9 mouse cellular contexts compared by ENCODE assay signal in the genomic region with DNA sequence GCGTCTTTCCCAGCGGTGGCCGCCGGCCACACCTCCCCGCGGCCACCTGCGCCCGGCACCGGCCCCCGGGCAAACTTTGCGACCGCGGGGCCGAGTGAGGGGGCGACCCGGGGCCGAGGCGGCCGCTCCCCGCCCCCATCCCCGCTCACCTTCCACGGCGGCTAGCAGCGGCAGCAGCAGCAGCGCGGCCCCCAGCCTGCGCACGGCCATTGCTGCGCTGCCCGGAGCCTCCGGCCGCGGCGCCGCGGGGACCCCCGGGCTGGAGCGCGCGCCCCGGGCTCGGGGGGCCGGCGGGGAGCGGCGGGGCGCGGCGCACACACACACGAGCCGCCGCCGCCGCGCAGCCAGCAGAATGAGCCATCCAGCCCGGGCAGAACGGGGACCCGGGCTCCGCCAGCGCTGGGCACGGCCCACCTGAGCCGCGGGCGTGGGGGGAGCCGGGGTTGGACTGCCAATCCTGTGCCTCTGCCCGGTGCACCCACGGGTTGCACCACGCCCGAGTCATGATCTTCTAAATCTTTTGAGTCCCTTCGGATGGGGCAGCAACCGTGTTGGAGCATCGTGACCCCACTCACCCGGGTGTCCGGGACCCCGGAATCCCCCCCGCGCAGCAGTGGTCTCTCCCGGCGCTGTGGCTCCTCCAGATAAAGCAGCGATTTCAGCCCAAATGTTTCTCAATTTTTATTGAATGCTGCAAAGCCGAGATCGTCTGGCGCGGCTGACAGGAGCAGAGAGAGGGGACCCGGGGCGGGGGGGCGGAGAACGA. TPM values are rescaled to one million over a fixed set of nuclear protein-coding genes. Genes with fewer than 3 reads are reported as not detected.
DNase-seq lines count a peak whose midpoint lies in the region; ATAC-seq and TF ChIP-seq lines count a peak whose summit lies in the region.
"Had no signal": no experiment of that assay in that cellular context is flagged by ENCODE, and none has a peak within 500 bp of the region (broad histone marks: within the 10 kb centered on the region; RNA-seq: fewer than 3 reads in every experiment).

A gene (minus strand): TSS at position 368 of the 766 bp plus-strand sequence.

- POLR2A ChIA-PET in Patski (lab: Charles Lee), result no interaction called here

- CTCF ChIA-PET in Patski (lab: Charles Lee), result no interaction called here

- H3K4me1 ChIP-seq in hindbrain, embryonic 13.5 days (replicated peaks), result peaks cover 79% of the 10 kb centered on the region
- peaks cover 39% of the 10 kb centered on the region for H3K4me1 ChIP-seq in lung, embryonic 16.5 days (replicated peaks; ENCODE audit: control insufficient read depth, insufficient read depth, low read length)

- H3K36me3 ChIP-seq in hindbrain, embryonic 13.5 days, result no peaks in the 10 kb centered on the region
- no peaks in the 10 kb centered on the region for H3K36me3 ChIP-seq in lung, embryonic 16.5 days (ENCODE audit: control insufficient read depth, insufficient read depth, low read length)

- H3K27ac ChIP-seq in hindbrain, embryonic 13.5 days, result peak within 1 kb of the TSS; percentile 100
- H3K27ac ChIP-seq in lung, embryonic 16.5 days (ENCODE audit: low read length), result peak within 1 kb of the TSS; percentile 82

- no peaks in the 10 kb centered on the region for H3K9me3 ChIP-seq in hindbrain, embryonic 13.5 days
- H3K9me3 ChIP-seq in lung, embryonic 16.5 days (ENCODE audit: control insufficient read depth, low read length), result no peaks in the 10 kb centered on the region

- no peak for DNase-seq in Patski (ENCODE audit: low read depth, low spot score)
- DNase-seq in cerebellum, postnatal 25 days, result peak; percentile 91 to 94
- peak; percentile 35 for DNase-seq in gastrocnemius, adult 18-20 months (ENCODE audit: low spot score)
- peak; percentile 82 to 87 for DNase-seq in layer of hippocampus, postnatal 10 days (ENCODE audit: low spot score in 2 of 2)
- peak; percentile 57 for DNase-seq in retina, adult 2 months (ENCODE audit: low read depth, low spot score)
- DNase-seq in thymus, postnatal 36 days, result peak; percentile 79 to 82

- in situ Hi-C loops in Patski (cut with MboI; ENCODE audit: low pct_unique_long_range_greater_than_20kb), result no loop called here

- peak within 1 kb of the TSS; percentile 96 for H3K4me3 ChIP-seq in hindbrain, embryonic 13.5 days
- peak within 1 kb of the TSS; percentile 79 for H3K4me3 ChIP-seq in lung, embryonic 16.5 days (ENCODE audit: low read length)
- H3K4me3 ChIP-seq: erythroblast, embryonic 14.5 days had no signal

- peak within 1 kb of the TSS; percentile 98 for H3K9ac ChIP-seq in hindbrain, embryonic 13.5 days
- H3K9ac ChIP-seq in lung, embryonic 16.5 days (ENCODE audit: low read length), result peak within 1 kb of the TSS; percentile 76

- H3K27me3 ChIP-seq in Patski, result no peaks in the 10 kb centered on the region
- no peaks in the 10 kb centered on the region; the same call in 1 of the 2 replicates for H3K27me3 ChIP-seq in hindbrain, embryonic 13.5 days
- peaks cover 42% of the 10 kb centered on the region for H3K27me3 ChIP-seq in lung, embryonic 16.5 days (ENCODE audit: control insufficient read depth, insufficient read depth, low read depth, low read length)

- peak; percentile 48 for ATAC-seq in Patski
- peak; percentile 85 for ATAC-seq in hindbrain, embryonic 13.5 days (ENCODE audit: low FRiP score)
- ATAC-seq in lung, embryonic 16.5 days (ENCODE audit: low read depth), result peak; percentile 78

- peak within 1 kb of the TSS; percentile 91 for H3K4me2 ChIP-seq in hindbrain, embryonic 13.5 days
- H3K4me2 ChIP-seq in lung, embryonic 16.5 days (ENCODE audit: low read depth, low read length), result peak within 1 kb of the TSS; percentile 97

- TF ChIP-seq CTCF in Patski (IDR thresholded peaks at IDR 0.05), result no peak

- under 1% methylated on average over 70 of the region's 88 CpGs for WGBS in hindbrain, embryonic 13.5 days
- WGBS in lung, embryonic 16.5 days, result under 1% methylated on average over 66 of the region's 88 CpGs

RNA-seq across cellular contexts. Expression of the gene that starts here (rescaled TPM):
- polyA plus RNA-seq in Patski (2021), result 2.3 TPM
- total RNA-seq in gastrocnemius, adult 18-20 months (2021), result under 1 TPM; 0.53 to 0.74 TPM
- polyA plus RNA-seq in hindbrain, embryonic 13.5 days (2015; fragmentation: Nextera tagmentation; extraction: Ambion mirVana), result 14.9 and 16.5 TPM in 2 replicates
- 10 to 100 TPM; 55.1 to 57.0 TPM for total RNA-seq in layer of hippocampus, postnatal 10 days (2021)
- 1.5 and 1.6 TPM in 2 replicates for polyA plus RNA-seq in lung, embryonic 16.5 days (2015; fragmentation: Nextera tagmentation; extraction: Ambion mirVana)
- polyA plus RNA-seq: erythroblast, embryonic 14.5 days had no signal

Comparison
In these comparisons a context has a peak if more than half of its experiments do, and no peak if none do; other contexts are left out.
1. RNA of the gene that starts here (total RNA-seq): 55.1 to 57.0 TPM in layer of hippocampus, postnatal 10 days; 0.53 to 0.74 TPM in gastrocnemius, adult 18-20 months; every median in the first group is over 10 times any median in the second.
2. Peak in DNase-seq in gastrocnemius, adult 18-20 months; RNA of the gene not detected or under 1 TPM.
3. Peak in every context shown above with its lines, with median percentiles within 50 percentile points of each other: ATAC-seq.